Mouse (Mus musculus) bone marrow, adult 2 months (tissue): ENCODE measurements at regions not wholly inside any gene's neighbourhood (a gene's known extent, or its start where the extent isn't known, plus 50 kb on each side); places are given as distances from the start of the nearest gene placed in this dataset.
A peak's percentile ranks its signal among the peaks of the same experiment; 100 is the strongest.

Experiments used
- CTCF ChIP-seq: fragments of 200-500 bp; IDR thresholded peaks from 2 replicates; pipeline ENCODE4 v1.5.1; 2011; ENCODE audit warnings: low read length, control low read depth; ENCODE audit not compliant: control insufficient read depth, insufficient read depth
- POLR2A ChIP-seq: fragments of 200-500 bp; IDR thresholded peaks from 2 replicates; pipeline ENCODE4 v1.6.1; 2011; ENCODE audit warnings: low read depth, mild to moderate bottlenecking, control low read depth, low read length, borderline replicate concordance; ENCODE audit not compliant: control insufficient read depth

DNA sequence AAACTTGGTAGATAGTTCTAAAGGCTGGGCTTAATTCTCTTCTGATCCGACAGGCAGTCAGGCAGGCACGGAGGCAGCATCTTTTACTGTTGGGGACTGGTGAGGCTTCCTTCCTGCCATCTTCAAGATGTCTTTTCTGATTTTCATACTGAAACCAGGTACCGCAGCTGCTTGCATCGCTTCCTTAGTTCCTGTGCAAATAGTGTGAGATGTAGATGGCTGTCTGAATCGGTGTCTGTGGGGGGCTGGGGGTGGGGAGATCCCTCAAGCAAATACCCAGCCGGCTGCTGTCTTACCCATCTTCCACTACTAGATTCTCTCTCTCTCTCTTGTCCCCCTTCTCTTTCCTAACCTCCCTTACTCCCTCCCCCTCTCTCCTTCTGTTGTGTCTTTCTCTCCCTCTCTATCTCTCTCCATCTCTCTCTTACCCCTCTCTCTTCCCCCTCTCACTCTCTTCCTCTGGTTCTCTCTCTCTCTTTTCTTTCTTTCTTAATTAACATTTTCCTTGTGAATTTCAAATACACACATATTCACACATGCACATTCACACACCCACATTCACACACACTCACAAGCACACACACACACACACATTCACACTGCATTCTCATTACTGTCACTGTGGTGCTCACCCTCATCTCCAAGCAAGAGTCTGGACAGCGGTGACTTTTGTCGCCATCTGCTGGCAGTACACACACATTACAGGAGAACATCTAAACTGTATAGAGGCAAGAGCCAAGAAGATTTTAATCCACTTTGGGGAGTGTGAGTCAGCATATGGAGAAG is 96.0 kb upstream of the Rasgrp1 start:
- peak; percentile 85 for TF ChIP-seq CTCF
- no peak for TF ChIP-seq POLR2A
